Mouse (Mus musculus): Measurements from ENCODE around the gene Kif26a. TPM values are rescaled to one million over a fixed set of nuclear protein-coding genes. Genes with fewer than 3 reads are reported as not detected.

The Kif26a gene
- not detected for polyA plus RNA-seq (2017; shearing (Covaris generic))

GRCm38 (mm10) chr12:112145875-112146651, at the start of gene Kif26a:
Kif26a (plus strand) TSS chr12:112146208.

GRCm38 (mm10) chr12:112106541-112106971, 39.5 kb upstream of the Kif26a start, which contains the start of gene Aspg:
Aspg (plus strand) TSS chr12:112106679.

Other genes starting within 250 kb of the Kif26a start
- 4.6 TPM for gene Ppp1r13b, start 238.1 kb upstream of the Kif26a start, polyA plus RNA-seq (2017; shearing (Covaris generic))
- gene Atp5mpl, start 179.2 kb upstream of the Kif26a start, polyA plus RNA-seq (2017; shearing (Covaris generic)) = 242 TPM
- not detected for gene Tdrd9, start 174.6 kb upstream of the Kif26a start, polyA plus RNA-seq (2017; shearing (Covaris generic))
- not detected for gene Rd3l, start 164.9 kb upstream of the Kif26a start, polyA plus RNA-seq (2017; shearing (Covaris generic))
- gene Aspg, start 39.5 kb upstream of the Kif26a start, polyA plus RNA-seq (2017; shearing (Covaris generic)) = not detected

Measured in activated CD4-positive, CD25-positive, alpha-beta regulatory T cell, adult 9 weeks (primary cell).